Mouse (Mus musculus) neural tube, embryonic 15.5 days (tissue): Measurements from ENCODE around the gene Vmn1r7. TPM values are rescaled to one million over a fixed set of nuclear protein-coding genes. Genes with fewer than 3 reads are reported as not detected.
"Not testable (repeated sequence)": the region's sequence is repeated elsewhere in the genome, so short reads cannot be mapped to it uniquely, and the experiment has no call there.

Experiments used
- ATAC-seq: fragments of 200-750 bp; cut with Nextera tagmentation; 2 replicates; pipeline ENCODE4 v1.8.0; 2017; ENCODE audit warnings: mild to moderate bottlenecking, moderate TSS enrichment, moderate library complexity; ENCODE audit not compliant: low FRiP score
- H3K27ac ChIP-seq: fragments of 300-500 bp; sonication (generic); replicated peaks from 2 replicates; pipeline ENCODE4 v1.5.1; 2015; ENCODE audit warnings: mild to moderate bottlenecking, inconsistent platforms
- H3K27me3 ChIP-seq: fragments of 300-500 bp; sonication (generic); replicated peaks from 2 replicates; pipeline ENCODE4 v1.6.1; 2015; ENCODE audit warnings: inconsistent platforms
- H3K36me3 ChIP-seq: fragments of 300-500 bp; sonication (generic); 2 replicates; pipeline ENCODE4 v1.6.1; 2015; ENCODE audit warnings: inconsistent platforms
- H3K4me1 ChIP-seq: fragments of 300-500 bp; sonication (generic); 2 replicates; pipeline ENCODE4 v1.6.1; 2015; ENCODE audit warnings: inconsistent platforms
- H3K4me2 ChIP-seq: fragments of 300-500 bp; sonication (generic); 2 replicates; pipeline ENCODE4 v1.6.1; 2015; ENCODE audit warnings: inconsistent platforms, mild to moderate bottlenecking, moderate library complexity
- H3K4me3 ChIP-seq: fragments of 300-500 bp; sonication (generic); replicated peaks from 2 replicates; pipeline ENCODE4 v1.5.1; 2015; ENCODE audit warnings: mild to moderate bottlenecking, inconsistent platforms
- H3K9ac ChIP-seq: fragments of 300-500 bp; sonication (generic); replicated peaks from 2 replicates; pipeline ENCODE4 v1.6.1; 2015; ENCODE audit warnings: mild to moderate bottlenecking, inconsistent platforms
- H3K9me3 ChIP-seq: fragments of 300-500 bp; sonication (generic); replicated peaks from 2 replicates; pipeline ENCODE4 v1.6.1; 2016; ENCODE audit warnings: inconsistent platforms
- WGBS: fragments of 180-500 bp; shearing (Covaris S2); methylation state at CpG from one replicate; pipeline ENCODE4 v1.1.7; 2015; ENCODE audit warnings: mixed read lengths; 5-methylcytosine and 5-hydroxymethylcytosine counted together
- polyA plus RNA-seq: library from polyadenylated mRNA; unstranded; fragments of >200 nt; fragmentation: Nextera tagmentation; extraction: Ambion mirVana; gene quantifications from 2 replicates; pipeline ENCODE4 v1.2.1, GENCODE M21; 2015

Gene Vmn1r7
- not detected in 2 replicates for polyA plus RNA-seq

DNA sequence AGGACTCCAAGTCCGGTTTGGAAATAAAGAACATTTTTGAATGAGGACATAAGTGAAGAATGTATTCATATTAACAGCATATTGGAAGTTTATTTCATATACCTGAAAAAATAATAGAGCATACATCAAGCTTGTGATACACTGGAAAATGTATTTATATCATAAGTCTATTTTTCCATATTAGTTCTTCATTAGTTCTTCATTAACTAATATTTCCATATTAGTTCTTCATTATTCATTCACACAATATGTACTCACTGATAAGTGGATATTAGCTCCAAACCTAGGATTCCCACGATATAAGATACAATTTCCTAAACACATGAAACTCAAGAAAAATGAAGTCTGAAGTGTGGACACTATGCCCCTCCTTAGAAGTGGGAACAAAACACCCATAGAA, at the start of gene Vmn1r7:
Gene Vmn1r7 (minus strand): TSS at position 101 of the 400 bp plus-strand sequence.
- ATAC-seq, H3K4me1 ChIP-seq: not testable (repeated sequence)

DNA sequence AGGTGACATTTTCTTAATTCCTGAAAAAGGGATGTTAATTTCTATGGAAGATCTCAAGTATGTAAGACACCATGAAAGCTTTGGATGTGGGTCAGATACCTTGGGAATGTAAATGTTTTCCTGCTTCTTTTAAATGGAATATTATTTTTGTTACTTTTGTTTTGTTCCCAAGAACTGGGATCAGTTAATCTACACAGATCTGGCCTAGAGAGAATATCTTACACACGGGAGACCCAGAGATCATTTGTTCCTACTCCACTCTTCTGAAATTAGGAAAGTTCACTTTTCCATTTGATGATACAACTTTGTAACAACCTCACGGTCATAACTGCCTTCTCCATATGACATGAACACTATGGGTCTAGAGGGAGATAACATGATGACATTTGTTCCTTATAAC, 41.4 kb upstream of the Vmn1r7 start, which contains the start of gene Vmn1r9:
Gene Vmn1r9 (plus strand): TSS at position 301 of the 400 bp plus-strand sequence.
- Histone ChIP-seq H3K9me3 (no peaks in the 10 kb centered on the region), H3K4me2 (no peak within 1 kb of the TSS), H3K27me3 (no peaks in the 10 kb centered on the region), H3K27ac (no peak within 1 kb of the TSS), H3K4me1 (no peaks in the 10 kb centered on the region), H3K9ac (no peak within 1 kb of the TSS), H3K36me3 (no peaks in the 10 kb centered on the region), H3K4me3 (no peak within 1 kb of the TSS)
- 89% methylated on average over 2 of the region's 2 CpGs for WGBS
- ATAC-seq, result no peak

More for the DNA sequence above, at the start of gene Vmn1r7:
- WGBS, result 90% methylated on average over 2 of the region's 2 CpGs
- not testable (repeated sequence) for H3K36me3 ChIP-seq, H3K9ac ChIP-seq, H3K27me3 ChIP-seq, H3K27ac ChIP-seq, H3K4me2 ChIP-seq, H3K4me3 ChIP-seq, H3K9me3 ChIP-seq

DNA sequence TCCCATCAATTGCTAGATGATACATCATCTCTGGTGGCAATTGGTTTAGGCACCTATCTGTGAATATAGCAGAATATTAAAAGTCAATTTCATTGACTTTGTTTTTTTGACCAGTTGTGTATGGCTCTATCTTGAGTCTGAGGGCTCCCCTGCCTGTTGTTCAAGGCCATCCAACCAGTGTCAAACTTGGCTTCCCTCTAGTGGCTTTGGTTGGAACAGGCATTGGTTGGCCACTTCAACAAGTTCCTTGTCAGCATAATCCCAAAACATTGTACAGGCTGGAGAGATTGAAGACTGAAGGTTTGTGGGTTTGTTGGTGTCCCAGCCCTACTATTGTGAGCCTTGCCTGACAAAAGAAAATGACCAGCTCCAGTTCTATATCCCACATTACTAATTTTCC, 38.6 kb upstream of the Vmn1r7 start:
- H3K9me3 ChIP-seq, result no peaks in the 10 kb centered on the region
- H3K4me1 ChIP-seq, result no peaks in the 10 kb centered on the region
- ATAC-seq, result no peak
- no peak overlapping the region for H3K4me3 ChIP-seq
- H3K36me3 ChIP-seq, result no peaks in the 10 kb centered on the region
- no peaks in the 10 kb centered on the region for H3K27me3 ChIP-seq
- H3K4me2 ChIP-seq, result no peak overlapping the region
- no peak overlapping the region for H3K27ac ChIP-seq
- H3K9ac ChIP-seq, result no peak overlapping the region

DNA sequence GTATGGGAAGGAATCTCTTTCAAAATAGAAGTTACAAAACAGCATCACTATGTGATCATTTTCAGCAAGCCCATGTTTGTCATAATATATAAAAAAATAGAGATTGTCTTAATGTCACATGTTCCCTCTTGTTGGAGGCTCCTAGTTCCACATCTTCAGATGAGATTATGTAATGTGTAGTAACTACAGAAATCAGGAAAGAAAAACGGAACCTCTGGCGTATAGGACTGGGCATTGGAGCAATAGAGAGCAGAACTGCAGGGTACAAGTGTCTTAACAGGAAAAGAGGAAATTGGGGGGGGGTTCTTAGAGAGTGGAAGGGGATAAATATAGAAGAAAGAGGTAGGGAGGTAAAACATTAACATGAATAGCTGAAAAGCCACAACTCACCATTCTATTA, 9.6 kb upstream of the Vmn1r7 start:
- no peak for ATAC-seq
- H3K9me3 ChIP-seq, result no peaks in the 10 kb centered on the region
- no peak overlapping the region for H3K4me3 ChIP-seq
- H3K36me3 ChIP-seq, result no peaks in the 10 kb centered on the region
- WGBS, result 86% methylated on average over 2 of the region's 2 CpGs
- H3K27me3 ChIP-seq, result no peaks in the 10 kb centered on the region
- no peak overlapping the region for H3K4me2 ChIP-seq
- no peak overlapping the region for H3K9ac ChIP-seq
- H3K27ac ChIP-seq, result no peak overlapping the region
- H3K4me1 ChIP-seq, result no peaks in the 10 kb centered on the region

DNA sequence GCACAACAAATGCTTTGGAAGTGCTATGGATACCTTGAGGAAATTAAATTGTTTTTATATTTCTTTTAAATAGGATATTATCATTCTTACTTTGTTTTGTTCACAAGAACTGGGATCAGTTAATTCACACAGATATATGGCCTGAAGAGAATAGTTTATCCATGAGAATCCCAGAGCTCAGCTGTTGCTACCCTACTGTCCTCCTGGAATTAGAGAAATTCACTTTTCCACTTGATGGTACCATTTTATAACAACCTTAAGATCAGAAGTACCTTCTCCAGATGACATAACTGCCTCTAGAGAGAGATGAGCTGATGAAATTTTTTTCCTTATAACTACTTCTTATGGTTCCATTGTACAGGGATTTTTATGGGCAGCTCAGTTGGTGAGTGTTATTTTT, 6.9 kb upstream of the Vmn1r7 start, which contains the start of gene Vmn1r8:
Gene Vmn1r8 (plus strand): TSS at position 301 of the 400 bp plus-strand sequence.
- Histone ChIP-seq H3K27me3 (no peaks in the 10 kb centered on the region), H3K4me2 (no peak within 1 kb of the TSS), H3K9me3 (no peaks in the 10 kb centered on the region), H3K4me1 (no peaks in the 10 kb centered on the region), H3K4me3 (no peak within 1 kb of the TSS), H3K36me3 (no peaks in the 10 kb centered on the region), H3K27ac (no peak within 1 kb of the TSS), H3K9ac (no peak within 1 kb of the TSS)
- ATAC-seq, result no peak

DNA sequence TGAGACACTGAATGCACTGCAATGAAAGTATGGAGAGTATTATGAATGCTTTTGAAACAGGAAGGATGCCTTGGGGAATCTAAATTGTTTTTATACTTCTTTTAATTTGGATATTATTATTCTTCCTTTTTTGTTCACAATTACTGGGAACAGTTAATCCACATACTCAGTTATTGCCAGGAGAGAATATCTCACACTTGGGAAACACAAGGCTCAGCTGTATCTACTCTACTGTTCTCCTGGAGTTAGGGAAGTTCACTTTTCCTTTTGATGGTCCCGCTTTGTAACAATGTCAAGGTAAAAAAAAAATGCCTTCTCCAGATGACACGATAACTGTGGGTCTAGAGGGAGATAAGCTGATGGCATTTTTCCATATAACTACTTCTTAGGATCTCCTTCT, 28.2 kb downstream of the Vmn1r7 start, which contains the start of gene Vmn1r6:
Gene Vmn1r6 (plus strand): TSS at position 301 of the 400 bp plus-strand sequence.
- Histone ChIP-seq H3K9me3 (no peaks in the 10 kb centered on the region), H3K9ac (no peak within 1 kb of the TSS), H3K4me2 (no peak within 1 kb of the TSS), H3K4me3 (no peak within 1 kb of the TSS), H3K36me3 (no peaks in the 10 kb centered on the region), H3K27ac (no peak within 1 kb of the TSS), H3K4me1 (no peaks in the 10 kb centered on the region), H3K27me3 (no peaks in the 10 kb centered on the region)
- WGBS, result 92% methylated on average over 2 of the region's 2 CpGs
- ATAC-seq, result no peak

Other genes with a start within 250 kb of the Vmn1r7 start
- gene Kbtbd2, start 227.5 kb downstream of the Vmn1r7 start, polyA plus RNA-seq, result 28.9 and 31.1 TPM in 2 replicates
- gene Fkbp9, start 193.3 kb downstream of the Vmn1r7 start, polyA plus RNA-seq, result 44.6 and 53.1 TPM in 2 replicates
- gene Nt5c3, start 101.4 kb downstream of the Vmn1r7 start, polyA plus RNA-seq, result 137 and 152 TPM in 2 replicates
- 0.58 and 0.82 TPM in 2 replicates for gene Vmn1r4, start 101.3 kb downstream of the Vmn1r7 start, polyA plus RNA-seq
- gene Vmn1r5, start 55.1 kb downstream of the Vmn1r7 start, polyA plus RNA-seq, result not detected in 2 replicates
- gene Vmn1r6, start 28.1 kb downstream of the Vmn1r7 start, polyA plus RNA-seq, result not detected in 2 replicates
- gene Vmn1r8, start 7.0 kb upstream of the Vmn1r7 start, polyA plus RNA-seq, result not detected in 2 replicates
- gene Vmn1r9, start 41.5 kb upstream of the Vmn1r7 start, polyA plus RNA-seq, result not detected in 2 replicates
- not detected in 2 replicates for gene Vmn1r10, start 84.1 kb upstream of the Vmn1r7 start, polyA plus RNA-seq
- not detected in 2 replicates for gene Vmn1r11, start 108.1 kb upstream of the Vmn1r7 start, polyA plus RNA-seq
- gene Vmn1r12, start 131.6 kb upstream of the Vmn1r7 start, polyA plus RNA-seq, result not detected in 2 replicates
- not detected in 2 replicates for gene Vmn1r13, start 178.0 kb upstream of the Vmn1r7 start, polyA plus RNA-seq
- not detected in 2 replicates for gene Vmn1r14, start 206.4 kb upstream of the Vmn1r7 start, polyA plus RNA-seq
- not detected in 2 replicates for gene Vmn1r15, start 232.6 kb upstream of the Vmn1r7 start, polyA plus RNA-seq